Mouse (Mus musculus): ENCODE results near the gene Tns1.

- TF ChIP-seq CTCF (IDR thresholded peaks at IDR 0.05; ENCODE audit: control insufficient read depth, insufficient read depth, insufficient read length) (no peak), MYOG (IDR thresholded peaks at IDR 0.05; ENCODE audit: control insufficient read depth, extremely low read depth, insufficient read length) (no peak), USF1 (IDR thresholded peaks at IDR 0.05; ENCODE audit: low read depth) (no peak), MAX (IDR thresholded peaks at IDR 0.05) (no peak)
Observed at GRCm38 (mm10) chr1:73953317-73954014, 170.8 kb downstream of the Tns1 start.

Measured in C2C12 (cell line).